Mouse (Mus musculus): Measurements from ENCODE around the gene Nfkbil1. TPM values are rescaled to one million over a fixed set of nuclear protein-coding genes. Genes with fewer than 3 reads are reported as not detected.

The Nfkbil1 gene
- polyA plus RNA-seq, 1 experiment: 7.9 TPM

DNA sequence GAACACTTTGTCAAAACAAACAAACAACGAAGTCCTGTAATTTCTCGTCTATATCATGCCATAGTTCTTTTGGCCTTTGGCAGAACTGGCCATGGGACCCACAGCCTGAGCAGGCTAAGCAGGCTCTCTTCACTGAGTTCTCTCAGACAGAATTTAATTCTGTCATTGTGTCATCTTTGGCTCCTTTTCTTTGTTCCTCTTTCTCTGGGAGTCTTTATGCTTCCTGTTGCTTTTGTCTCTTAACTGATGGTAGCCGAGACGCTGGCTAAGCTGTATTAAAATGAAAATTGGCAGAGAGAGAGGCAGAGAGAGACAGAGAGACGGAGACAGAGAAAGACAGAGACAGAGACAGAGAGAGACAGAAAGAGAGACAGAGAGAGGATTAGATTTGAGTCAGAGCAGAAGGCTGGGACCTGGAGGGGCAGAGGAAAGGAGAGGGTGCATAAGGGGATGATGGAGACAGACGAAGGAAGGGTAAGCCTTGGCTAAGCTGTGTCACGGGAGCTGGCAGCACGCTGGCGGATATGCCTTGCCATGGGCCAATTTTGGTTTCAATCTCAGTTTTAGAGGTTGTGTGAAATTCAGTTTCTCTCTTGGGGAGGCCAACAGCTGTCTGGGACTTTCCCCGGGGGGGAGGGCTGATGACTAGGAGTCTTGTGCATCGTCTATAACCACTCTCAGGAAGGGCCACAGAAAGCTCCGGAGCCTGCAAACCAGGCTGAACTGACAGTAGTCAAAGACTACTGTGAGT lies 25.6 kb downstream of the Nfkbil1 start:
- TF ChIP-seq CTCF (IDR thresholded peaks at IDR 0.05; ENCODE audit: low read depth, low read length) (no peak), POLR2A (IDR thresholded peaks at IDR 0.05; ENCODE audit: insufficient read depth, low read length) (no peak), EP300 (IDR thresholded peaks at IDR 0.05; ENCODE audit: insufficient read depth, low read depth, low read length) (no peak)
- H3K4me3 ChIP-seq (ENCODE audit: low read depth, low read length): no peak overlapping the region
- no peaks in the 10 kb centered on the region for H3K9me3 ChIP-seq (replicated peaks; ENCODE audit: control insufficient read depth, insufficient read depth, low read length, poor library complexity, severe bottlenecking)
- H3K36me3 ChIP-seq (ENCODE audit: control insufficient read depth, insufficient read depth, low read length, poor library complexity, severe bottlenecking): no peaks in the 10 kb centered on the region
- H3K27ac ChIP-seq (ENCODE audit: insufficient read depth, low read length): no peak overlapping the region
- H3K4me1 ChIP-seq (ENCODE audit: control insufficient read depth, insufficient read depth, low read length): no peaks in the 10 kb centered on the region
- no peak overlapping the region for H3K9ac ChIP-seq (ENCODE audit: low read depth, poor library complexity, severe bottlenecking)
- no peaks in the 10 kb centered on the region for H3K27me3 ChIP-seq (ENCODE audit: control insufficient read depth, insufficient read depth, low read length, poor library complexity, severe bottlenecking)

DNA sequence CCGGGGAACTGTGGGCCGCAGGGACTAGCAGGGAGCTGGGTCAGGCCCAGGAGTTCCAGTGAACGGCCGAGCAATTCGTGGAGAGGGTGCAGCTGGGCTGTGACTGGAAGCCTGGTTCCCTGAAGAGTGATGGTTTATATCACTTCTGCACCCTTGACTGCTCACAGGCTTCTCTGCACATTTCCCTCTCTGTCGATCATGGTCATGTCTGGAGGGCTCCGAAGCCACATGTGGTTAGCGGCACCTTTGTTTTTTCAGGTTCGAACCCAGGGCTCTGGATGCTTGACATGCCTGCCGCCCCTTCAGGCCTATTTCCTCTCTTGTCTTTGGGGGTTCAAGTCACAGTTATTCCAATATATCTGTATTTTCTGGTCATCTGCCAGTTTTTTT lies 30.2 kb downstream of the Nfkbil1 start:
- peak overlapping the region; percentile 33 for H3K4me3 ChIP-seq (ENCODE audit: low read depth, low read length)
- H3K27me3 ChIP-seq (ENCODE audit: control insufficient read depth, insufficient read depth, low read length, poor library complexity, severe bottlenecking): no peaks in the 10 kb centered on the region
- H3K27ac ChIP-seq (ENCODE audit: insufficient read depth, low read length): no peak overlapping the region
- H3K9ac ChIP-seq (ENCODE audit: low read depth, poor library complexity, severe bottlenecking): peak overlapping the region; percentile 39
- H3K36me3 ChIP-seq (ENCODE audit: control insufficient read depth, insufficient read depth, low read length, poor library complexity, severe bottlenecking): no peaks in the 10 kb centered on the region
- no peaks in the 10 kb centered on the region for H3K9me3 ChIP-seq (replicated peaks; ENCODE audit: control insufficient read depth, insufficient read depth, low read length, poor library complexity, severe bottlenecking)
- no peaks in the 10 kb centered on the region for H3K4me1 ChIP-seq (ENCODE audit: control insufficient read depth, insufficient read depth, low read length)
- no peak for TF ChIP-seq EP300 (IDR thresholded peaks at IDR 0.05; ENCODE audit: insufficient read depth, low read depth, low read length)
- no peak for TF ChIP-seq CTCF (IDR thresholded peaks at IDR 0.05; ENCODE audit: low read depth, low read length)
- no peak for TF ChIP-seq POLR2A (IDR thresholded peaks at IDR 0.05; ENCODE audit: insufficient read depth, low read length)

DNA sequence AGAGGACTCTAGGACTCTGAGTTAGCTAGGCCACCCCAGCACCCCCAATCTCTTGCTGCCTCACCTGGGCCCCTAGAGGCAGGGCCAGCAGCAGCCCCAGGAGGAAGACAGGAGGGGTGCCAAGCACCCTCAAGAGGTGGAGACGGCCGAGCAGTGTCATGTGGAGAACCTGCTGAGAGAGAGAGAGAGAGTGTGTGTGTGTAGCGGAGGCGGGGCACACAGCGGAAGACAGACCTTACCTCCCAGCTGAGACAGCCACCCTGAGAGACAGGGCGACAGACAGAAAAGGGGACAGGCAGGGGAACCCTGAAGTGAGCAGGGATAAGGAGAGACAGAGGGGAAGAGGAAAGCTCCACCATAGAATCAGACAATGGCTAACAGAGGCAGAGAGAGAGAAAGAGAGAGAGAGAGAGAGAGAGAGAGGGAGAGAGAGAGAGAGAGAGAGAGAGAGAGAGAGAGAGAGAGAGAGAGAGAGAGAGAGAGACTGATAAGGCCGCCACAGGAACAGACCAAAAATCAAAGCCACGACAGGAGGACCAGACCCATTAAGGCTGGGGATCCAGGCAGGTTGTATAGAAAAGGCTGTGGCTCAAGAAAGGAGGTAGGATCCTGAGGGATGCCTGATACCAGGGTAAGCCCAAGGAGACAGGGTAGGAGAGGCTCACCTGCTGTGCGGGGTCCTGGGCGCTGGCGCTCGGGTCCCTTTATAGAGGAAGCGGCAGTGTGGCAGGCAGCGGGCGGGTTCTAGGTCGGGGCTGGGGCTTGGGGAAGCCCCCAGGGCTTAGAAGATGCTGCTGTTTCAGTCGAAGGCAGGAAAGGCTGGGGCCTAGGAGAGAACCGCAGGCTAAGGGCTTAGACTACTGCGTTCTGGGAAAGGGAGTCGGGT lies 30.9 kb downstream of the Nfkbil1 start, which contains the start of gene Lta:
Gene Lta (minus strand): TSS at position 858 of the 886 bp plus-strand sequence.
- no peaks in the 10 kb centered on the region for H3K4me1 ChIP-seq (ENCODE audit: control insufficient read depth, insufficient read depth, low read length)
- H3K27me3 ChIP-seq (ENCODE audit: control insufficient read depth, insufficient read depth, low read length, poor library complexity, severe bottlenecking): no peaks in the 10 kb centered on the region
- H3K36me3 ChIP-seq (ENCODE audit: control insufficient read depth, insufficient read depth, low read length, poor library complexity, severe bottlenecking): no peaks in the 10 kb centered on the region
- H3K9me3 ChIP-seq (replicated peaks; ENCODE audit: control insufficient read depth, insufficient read depth, low read length, poor library complexity, severe bottlenecking): no peaks in the 10 kb centered on the region
- H3K4me3 ChIP-seq (ENCODE audit: low read depth, low read length): peak within 1 kb of the TSS; percentile 33
- no peak within 1 kb of the TSS for H3K27ac ChIP-seq (ENCODE audit: insufficient read depth, low read length)
- TF ChIP-seq CTCF (IDR thresholded peaks at IDR 0.05; ENCODE audit: low read depth, low read length): no peak
- TF ChIP-seq POLR2A (IDR thresholded peaks at IDR 0.05; ENCODE audit: insufficient read depth, low read length): no peak
- no peak for TF ChIP-seq EP300 (IDR thresholded peaks at IDR 0.05; ENCODE audit: insufficient read depth, low read depth, low read length)
- H3K9ac ChIP-seq (ENCODE audit: low read depth, poor library complexity, severe bottlenecking): peak within 1 kb of the TSS; percentile 39

DNA sequence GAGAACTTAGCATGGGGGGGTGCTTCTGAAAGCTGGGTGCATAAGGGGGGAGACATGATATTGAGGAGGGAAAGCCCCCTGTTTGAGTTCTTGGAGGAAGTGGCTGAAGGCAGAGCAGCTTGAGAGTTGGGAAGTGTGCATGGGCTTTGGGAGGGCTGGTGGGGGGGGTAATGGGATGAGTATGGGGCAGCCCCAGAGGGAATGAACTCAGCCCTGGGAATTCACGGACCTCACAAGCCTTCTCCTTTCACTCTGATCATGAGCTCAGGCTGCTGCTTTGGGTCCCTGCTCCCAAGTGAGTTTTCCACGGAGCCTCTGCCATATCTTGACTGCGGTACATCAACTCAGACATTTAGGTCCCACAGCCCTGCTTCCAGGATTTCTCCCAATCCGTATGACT lies 33.1 kb downstream of the Nfkbil1 start:
- no peak overlapping the region for H3K27ac ChIP-seq (ENCODE audit: insufficient read depth, low read length)
- no peak overlapping the region for H3K9ac ChIP-seq (ENCODE audit: low read depth, poor library complexity, severe bottlenecking)
- no peaks in the 10 kb centered on the region for H3K9me3 ChIP-seq (replicated peaks; ENCODE audit: control insufficient read depth, insufficient read depth, low read length, poor library complexity, severe bottlenecking)
- no peaks in the 10 kb centered on the region for H3K4me1 ChIP-seq (ENCODE audit: control insufficient read depth, insufficient read depth, low read length)
- H3K36me3 ChIP-seq (ENCODE audit: control insufficient read depth, insufficient read depth, low read length, poor library complexity, severe bottlenecking): no peaks in the 10 kb centered on the region
- no peak for TF ChIP-seq CTCF (IDR thresholded peaks at IDR 0.05; ENCODE audit: low read depth, low read length)
- no peak for TF ChIP-seq EP300 (IDR thresholded peaks at IDR 0.05; ENCODE audit: insufficient read depth, low read depth, low read length)
- no peak for TF ChIP-seq POLR2A (IDR thresholded peaks at IDR 0.05; ENCODE audit: insufficient read depth, low read length)
- no peak overlapping the region for H3K4me3 ChIP-seq (ENCODE audit: low read depth, low read length)
- no peaks in the 10 kb centered on the region for H3K27me3 ChIP-seq (ENCODE audit: control insufficient read depth, insufficient read depth, low read length, poor library complexity, severe bottlenecking)

DNA sequence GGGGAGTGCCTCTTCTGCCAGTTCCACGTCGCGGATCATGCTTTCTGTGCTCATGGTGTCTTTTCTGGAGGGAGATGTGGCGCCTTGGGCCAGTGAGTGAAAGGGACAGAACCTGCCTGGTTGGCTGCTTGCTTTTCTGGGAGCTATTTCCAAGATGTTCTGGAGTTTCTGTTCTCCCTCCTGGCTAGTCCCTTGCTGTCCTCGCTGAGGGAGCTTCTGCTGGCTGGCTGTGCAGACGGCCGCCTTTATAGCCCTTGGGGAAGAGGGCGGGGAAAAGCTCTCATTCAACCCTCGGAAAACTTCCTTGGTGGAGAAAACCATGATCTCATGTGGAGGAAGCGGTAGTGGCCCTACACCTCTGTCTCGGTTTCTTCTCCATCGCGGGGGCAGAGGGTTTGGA lies 33.8 kb downstream of the Nfkbil1 start, which contains the start of gene Tnf:
Gene Tnf (minus strand): TSS at position 221 of the 400 bp plus-strand sequence.
- no peak within 1 kb of the TSS for H3K4me3 ChIP-seq (ENCODE audit: low read depth, low read length)
- H3K27me3 ChIP-seq (ENCODE audit: control insufficient read depth, insufficient read depth, low read length, poor library complexity, severe bottlenecking): no peaks in the 10 kb centered on the region

More for the DNA sequence above, 33.8 kb downstream of the Nfkbil1 start, which contains the start of gene Tnf:
- H3K4me1 ChIP-seq (ENCODE audit: control insufficient read depth, insufficient read depth, low read length): no peaks in the 10 kb centered on the region
- no peak within 1 kb of the TSS for H3K27ac ChIP-seq (ENCODE audit: insufficient read depth, low read length)
- H3K9me3 ChIP-seq (replicated peaks; ENCODE audit: control insufficient read depth, insufficient read depth, low read length, poor library complexity, severe bottlenecking): no peaks in the 10 kb centered on the region
- TF ChIP-seq POLR2A (IDR thresholded peaks at IDR 0.05; ENCODE audit: insufficient read depth, low read length) (no peak), EP300 (IDR thresholded peaks at IDR 0.05; ENCODE audit: insufficient read depth, low read depth, low read length) (no peak), CTCF (IDR thresholded peaks at IDR 0.05; ENCODE audit: low read depth, low read length) (no peak)
- no peaks in the 10 kb centered on the region for H3K36me3 ChIP-seq (ENCODE audit: control insufficient read depth, insufficient read depth, low read length, poor library complexity, severe bottlenecking)
- no peak within 1 kb of the TSS for H3K9ac ChIP-seq (ENCODE audit: low read depth, poor library complexity, severe bottlenecking)
